Mouse (Mus musculus): ENCODE measurements around the gene Slc22a23.

The Slc22a23 gene

DNA sequence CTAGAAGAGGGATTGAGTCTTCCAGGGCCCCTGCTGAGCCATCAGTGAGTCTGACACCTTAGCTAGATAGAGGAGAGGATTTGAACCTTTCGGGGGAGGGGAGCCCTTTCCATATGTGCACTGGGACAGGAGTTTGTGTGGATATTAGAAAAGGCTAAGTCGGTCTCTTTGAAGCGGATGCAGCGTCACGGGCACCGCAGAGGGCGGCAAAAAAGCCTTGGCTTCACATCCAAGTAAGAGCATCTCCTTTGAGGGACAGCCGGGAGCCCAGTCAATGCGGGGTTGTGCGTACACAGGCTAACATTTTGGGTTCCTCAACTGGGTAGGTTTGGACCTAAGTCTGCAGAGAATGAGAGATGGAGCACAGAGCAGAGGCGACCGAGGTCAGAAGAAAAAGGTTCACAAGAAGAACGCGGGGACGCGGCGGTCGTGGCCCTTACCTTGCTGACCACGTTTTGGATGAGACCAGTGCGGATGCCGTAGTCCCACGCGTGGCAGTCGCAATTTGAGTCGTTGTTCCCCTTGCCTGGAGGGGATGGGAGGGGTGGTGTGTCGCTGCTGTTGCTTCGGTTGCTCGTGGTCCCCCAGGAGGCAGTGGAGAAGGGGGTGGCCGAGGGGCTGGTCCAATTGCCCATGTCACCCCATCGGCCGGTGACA is 1.1 kb downstream of the Slc22a23 start:
- peak; percentile 17 to 38 for DNase-seq

DNA sequence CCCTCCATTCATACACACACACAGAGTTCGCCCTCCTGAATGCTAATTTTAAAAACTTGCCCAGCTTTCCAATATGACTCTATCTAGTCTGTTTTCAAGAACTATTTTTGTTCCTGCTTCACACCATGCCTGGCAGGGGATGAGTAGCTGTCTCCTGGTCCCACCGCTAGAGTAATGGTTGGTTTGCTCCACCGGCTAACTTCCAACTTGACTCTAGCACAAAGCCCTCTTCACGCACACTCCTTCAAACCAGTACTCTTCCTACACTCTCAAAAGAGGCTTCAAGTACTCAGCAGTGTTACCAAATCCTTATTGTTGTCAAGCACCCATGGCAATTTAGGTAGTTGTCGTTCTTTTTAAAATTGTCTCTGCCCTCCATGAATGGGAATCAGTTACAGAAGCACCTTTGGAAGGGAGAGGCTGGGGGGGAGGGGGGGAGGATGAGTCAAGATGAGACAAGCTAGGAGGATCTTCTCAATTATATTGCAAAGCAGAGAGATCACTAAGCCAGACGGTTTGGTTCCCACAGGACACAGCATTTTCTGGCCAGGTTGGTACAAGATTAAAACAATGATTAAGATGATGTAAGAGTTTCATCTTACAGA is 2.6 kb downstream of the Slc22a23 start:
- DNase-seq, result no peak

DNA sequence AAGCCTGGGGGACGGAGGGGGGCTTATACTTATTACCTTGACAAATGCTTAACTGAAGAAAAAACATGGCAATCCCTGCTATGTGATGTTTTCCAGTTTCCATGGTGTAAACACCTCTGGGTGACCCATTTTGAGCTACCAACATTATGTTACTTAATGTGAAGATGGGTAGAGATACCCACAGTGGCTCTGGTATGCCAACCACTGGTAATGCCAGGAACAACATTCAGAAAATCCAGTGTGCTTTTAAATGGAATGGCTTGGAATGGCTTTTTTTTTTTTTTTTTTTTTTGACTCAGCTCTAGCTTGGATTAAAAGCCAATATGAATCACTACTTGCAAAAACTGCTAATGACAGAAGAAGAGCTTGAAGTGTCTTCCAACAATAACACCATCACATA is 8.1 kb downstream of the Slc22a23 start:
- no peak for DNase-seq

DNA sequence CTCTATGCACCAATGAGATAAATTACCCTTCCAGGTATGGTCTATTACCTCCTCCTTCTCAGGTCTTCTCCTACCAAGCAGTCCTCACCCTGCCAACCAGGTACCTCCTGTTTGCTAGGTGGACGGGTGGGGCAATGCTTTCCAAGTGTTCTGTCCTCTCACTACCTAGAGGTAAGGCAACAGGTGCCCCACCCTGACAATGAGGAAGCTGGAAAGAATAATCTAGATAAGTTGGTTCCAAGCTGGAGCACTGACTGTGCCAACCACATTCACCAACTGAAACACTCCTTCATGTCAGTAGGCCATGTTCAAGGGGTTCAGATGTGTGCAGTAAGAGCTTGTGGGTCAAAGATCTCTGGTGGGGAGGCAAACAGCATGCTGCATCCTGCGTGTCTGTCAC is 10.1 kb downstream of the Slc22a23 start:
- DNase-seq, result no peak

DNA sequence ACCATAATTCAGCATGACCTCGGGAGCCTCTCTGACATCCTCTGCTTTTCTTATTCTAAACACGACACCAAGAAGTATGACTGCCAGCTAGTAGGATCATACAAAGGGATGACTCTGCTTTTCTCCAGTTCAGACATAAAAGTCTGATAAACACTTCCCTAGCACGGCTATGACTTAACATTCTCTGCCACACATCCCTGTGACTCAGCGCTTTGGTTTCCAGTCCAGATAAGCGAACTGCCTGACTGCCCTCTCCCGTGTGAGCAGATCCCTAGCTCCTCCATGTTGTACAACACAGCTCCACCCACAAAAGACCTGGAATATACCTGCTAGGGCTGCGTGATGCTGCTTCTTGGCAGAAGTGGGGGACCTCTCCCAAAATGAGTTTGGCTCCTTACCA is 12.2 kb downstream of the Slc22a23 start:
- DNase-seq, result no peak

DNA sequence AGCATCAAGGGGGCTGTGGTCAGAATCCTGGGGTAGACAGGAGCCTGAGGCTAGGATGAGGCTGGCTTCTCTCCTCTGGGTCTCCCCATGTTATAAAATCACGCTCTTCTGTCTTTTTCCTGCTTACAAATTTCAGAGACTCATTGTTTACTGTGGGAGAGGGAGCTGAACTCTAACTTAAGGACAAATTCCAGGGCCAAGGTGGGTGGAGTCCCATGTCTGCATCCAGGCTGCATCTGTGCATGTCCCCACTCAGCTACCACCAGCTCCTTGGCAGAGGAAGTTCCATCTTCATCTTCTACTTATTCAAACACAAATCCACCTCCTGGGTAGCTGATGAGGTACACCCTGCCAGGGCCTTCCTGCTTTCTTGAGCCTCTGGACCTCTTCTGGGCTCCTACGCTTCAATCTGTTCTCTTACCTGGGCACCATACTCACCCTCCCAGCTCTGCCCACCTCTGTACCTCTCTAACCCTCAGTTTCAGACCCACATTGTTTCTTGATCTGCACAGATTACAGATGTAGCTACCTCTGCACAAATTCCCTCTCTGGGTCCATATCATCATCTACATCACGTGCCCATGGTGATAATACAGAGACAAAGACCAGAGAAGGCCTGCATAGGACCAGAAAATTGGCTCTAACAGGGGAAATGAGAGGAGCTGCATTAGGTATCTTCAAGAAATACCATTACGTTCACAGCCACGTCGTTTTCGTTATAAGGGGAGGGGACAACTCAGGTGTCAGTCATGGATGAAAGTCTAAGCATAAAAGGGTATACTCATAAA is 13.4 kb downstream of the Slc22a23 start:
- DNase-seq, result no peak

DNA sequence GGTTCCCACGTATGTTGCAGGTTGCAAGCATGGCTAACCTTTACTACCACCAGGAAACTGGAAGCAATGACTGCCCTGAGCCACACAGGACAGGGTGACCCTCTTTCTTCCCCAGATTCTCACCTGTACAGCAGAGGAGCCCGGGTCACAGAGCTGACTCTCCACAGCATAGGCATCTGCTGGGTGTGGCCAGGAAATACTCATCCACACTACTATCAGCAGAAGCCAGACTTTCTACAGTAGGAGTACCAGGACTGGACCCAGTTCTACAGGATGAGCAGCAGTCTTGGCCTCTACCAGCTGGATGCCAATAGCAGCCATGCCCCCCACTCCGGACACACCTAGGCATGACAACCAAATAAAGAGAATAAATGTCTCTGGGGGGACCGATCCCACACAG is 15.4 kb downstream of the Slc22a23 start:
- no peak for DNase-seq

DNA sequence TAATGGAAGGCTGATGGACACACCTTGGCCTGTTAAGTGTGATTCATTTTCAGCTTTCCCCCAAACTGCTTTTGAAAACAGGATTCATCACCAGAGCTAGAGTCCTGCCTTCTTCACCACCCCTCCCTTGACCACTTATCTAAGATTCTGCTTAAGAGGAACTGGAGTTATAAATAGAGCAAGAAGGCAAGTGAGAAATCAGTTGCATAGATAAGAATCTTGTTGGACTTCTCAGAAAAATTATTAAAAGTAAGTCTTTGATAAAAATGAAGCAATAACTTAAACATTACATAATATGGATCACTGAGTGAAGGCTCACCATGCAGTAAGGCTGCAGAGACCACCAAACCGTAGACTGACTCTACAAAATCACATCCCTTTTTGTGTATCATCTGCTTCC is 18.0 kb downstream of the Slc22a23 start:
- DNase-seq, result no peak

DNA sequence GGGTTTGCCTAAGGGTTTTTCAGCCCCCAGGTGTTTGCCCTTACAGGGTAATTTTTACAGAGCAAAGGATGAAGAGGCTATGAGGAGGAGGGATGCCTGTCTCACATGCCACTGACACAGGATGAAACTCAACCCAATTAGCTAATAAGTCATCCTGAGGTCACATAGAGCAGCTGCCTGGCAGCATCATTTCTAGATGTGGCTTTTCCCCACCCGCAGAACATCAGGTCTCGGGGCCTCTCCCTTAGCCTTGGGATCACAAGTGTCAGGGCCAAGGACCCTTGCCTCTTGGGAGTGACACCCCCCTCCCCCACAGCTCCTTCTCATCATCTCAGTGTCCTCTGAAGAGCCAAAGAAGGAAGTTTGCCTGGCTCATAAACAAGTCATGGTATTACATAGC is 21.6 kb downstream of the Slc22a23 start:
- DNase-seq, result no peak

DNA sequence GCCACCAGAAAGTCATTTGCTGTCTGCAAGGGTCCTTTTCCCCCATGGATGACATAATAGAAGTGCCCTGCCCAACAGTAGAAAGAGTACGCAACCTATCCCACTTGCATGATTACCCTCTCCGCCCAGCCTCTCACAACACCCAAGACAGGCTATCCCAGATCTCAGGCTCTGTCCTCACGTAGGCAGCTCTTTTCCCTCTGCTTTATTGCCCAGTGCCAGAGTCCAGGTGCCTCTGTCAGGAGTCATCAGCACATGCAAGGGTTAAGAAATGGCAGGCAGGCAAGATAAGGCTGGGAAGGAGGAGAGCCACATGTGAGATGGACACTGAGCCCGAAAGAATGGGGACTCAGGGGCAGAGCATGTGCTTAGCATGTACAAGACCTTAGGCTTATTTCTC is 24.5 kb downstream of the Slc22a23 start:
- DNase-seq, result no peak

DNA sequence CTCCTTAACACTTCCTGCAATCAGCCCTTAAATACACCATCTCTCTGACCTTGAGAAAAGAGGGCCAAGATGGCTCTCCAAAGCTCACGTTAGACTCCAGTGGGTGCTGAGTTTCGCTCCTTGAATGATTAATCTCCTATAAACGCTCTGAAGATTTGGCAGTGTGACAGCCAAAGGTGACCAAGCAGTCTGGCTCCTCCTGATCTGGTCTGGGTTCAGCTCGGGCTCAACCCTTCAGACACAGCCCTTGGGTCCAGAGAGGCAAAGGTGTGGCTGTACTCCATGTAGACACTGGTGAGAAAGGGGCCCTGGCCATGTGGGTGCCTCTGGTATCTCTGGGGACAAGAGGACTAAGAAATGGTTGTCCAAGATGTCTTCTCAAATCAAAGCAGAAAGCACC is 27.9 kb downstream of the Slc22a23 start:
- no peak for DNase-seq

DNA sequence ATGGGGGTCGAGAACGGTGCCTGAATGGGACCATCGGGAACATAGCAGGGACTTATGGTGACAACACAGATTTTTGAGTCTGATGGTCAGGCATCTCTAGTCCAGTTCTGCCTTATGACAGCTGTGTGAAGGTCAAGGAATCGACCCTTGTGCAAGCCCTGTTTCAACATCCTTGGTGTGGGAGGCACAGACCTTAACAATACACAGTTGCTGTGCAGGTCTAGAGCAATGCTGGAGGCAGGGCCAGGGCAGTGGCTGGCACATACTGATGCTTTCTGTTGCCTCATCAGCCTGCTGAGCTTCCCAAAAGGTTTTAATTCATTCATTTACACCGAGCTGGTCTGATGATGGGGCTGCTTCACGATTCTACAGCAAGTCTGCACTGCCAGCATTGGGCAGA is 28.5 kb downstream of the Slc22a23 start:
- DNase-seq, result no peak

DNA sequence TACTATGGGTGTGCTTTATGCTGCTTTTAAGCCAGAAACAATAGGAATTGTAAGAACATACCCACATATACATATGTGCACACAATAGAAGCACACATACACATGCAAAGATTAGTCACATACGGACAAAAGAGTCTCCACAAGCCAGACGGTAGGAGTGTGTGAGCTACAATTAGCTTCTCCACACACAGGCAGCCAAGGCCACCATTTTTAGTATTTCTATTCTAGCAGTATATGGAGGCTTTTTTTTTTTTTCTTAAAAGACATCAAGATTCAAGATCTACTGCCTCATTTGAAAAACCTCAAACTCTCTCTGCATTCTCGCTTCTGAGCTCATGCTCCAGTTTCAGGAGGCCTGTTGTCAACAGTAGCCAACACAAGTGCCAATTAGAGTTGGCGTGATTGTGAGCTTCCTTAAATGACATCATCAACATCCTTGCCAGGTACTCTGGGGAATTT is 31.9 kb downstream of the Slc22a23 start:
- DNase-seq, result no peak

DNA sequence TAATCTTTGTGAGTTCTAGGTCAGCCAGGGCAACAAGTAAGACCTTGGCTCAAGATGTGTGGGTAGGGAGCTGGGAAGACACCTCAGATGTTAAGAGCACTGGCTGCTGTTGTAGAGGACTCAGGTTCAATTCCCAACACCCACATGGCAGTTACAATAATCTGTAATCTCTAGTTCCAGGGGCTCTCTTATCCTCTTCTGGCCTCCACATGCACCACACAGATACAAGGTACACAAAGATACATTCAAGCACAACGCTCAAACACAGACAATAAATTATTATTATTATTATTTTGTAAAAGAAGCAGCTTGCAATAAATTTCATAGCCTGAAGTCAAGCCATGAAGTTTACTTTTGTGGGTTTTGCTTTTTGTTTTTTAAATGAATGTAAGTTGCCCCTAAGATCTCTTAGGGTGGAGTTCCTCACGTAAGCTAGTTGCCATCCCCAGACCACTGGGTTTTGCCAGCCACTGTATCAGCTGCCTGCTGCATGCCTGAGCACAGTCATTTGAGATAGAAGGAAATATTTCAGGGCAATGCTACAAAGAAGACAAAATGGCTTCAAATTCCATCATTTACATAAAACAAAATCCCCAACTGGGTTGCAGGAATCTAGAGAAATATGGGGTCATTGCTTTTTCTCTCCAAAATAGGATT is 32.5 kb downstream of the Slc22a23 start:
- no peak for DNase-seq

DNA sequence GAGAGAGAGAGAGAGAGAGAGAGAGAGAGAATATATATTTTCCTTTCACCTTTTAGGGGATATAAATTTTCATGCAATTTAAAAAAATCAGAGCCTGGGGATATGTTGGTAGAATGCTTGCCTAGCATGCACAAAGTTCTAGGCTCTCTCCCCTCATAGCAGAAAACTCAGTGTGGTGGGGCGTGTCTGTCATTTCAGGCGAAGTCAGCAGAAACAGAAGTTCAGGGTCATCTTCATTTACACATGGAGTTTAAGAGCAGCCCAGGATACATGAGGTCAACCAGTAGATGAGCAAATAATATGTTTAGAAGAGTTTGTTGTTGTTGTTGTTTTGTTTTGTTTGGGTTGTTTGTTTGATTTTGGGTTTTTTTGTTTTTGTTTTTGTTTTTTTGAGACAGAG is 33.4 kb downstream of the Slc22a23 start:
- DNase-seq, result no peak

DNA sequence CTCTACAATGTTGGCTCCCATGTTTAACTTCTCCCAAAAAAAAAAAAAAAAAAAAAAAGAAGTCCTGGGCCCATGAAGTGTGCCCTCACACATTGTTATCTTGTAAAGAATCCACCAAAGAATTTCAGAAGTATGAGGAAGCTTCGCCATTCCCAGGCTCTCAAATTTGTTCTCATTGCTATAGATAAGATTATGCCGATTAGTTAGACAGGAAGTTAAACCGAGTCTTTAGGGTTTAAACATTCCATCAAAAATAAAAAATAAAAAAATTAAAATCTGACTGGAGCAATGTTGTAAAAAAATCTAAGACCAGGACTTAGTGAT is 36.4 kb downstream of the Slc22a23 start:
- no peak for DNase-seq

DNA sequence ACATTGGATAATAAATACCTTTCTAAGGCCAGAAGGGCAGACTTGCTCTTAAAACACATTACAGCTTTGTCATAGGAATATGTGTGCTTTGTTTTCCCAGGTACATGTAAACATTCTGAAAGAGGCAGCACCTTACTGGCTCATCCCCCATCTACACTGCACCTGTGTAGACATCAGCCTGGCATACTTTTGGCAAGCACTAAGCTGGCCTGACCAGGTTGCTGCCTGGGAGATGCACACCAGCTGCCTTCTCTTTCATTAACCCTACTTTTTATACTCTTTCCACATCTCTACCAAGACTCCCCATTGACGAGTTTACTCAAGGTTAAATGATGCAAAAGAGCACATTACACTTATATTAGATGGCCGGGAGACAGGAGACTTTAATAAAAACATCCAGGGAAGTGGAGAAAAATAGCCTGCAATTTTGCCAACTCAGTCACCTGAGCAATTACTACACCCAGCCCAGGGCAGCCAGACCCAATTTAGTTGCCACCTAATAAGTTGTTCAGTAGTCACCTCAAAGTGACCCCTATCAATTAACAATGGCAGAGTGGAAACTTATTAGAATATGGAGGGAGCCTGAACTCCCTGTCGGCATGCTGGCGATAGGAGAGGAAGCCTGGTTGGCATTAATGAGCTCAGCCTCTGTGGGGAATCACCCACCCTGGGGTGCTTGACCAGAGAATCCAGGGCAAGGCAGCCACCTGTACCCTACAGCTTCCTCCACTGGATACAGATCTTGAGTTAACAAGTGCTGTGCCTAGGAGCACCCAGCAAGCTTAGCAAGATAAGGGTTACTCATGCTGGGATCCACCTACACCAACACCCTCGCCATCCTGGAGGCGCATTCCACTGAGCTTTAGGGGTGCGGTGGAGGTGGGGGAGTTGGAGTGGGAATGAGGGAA is 37.0 kb downstream of the Slc22a23 start:
- no peak for DNase-seq

DNA sequence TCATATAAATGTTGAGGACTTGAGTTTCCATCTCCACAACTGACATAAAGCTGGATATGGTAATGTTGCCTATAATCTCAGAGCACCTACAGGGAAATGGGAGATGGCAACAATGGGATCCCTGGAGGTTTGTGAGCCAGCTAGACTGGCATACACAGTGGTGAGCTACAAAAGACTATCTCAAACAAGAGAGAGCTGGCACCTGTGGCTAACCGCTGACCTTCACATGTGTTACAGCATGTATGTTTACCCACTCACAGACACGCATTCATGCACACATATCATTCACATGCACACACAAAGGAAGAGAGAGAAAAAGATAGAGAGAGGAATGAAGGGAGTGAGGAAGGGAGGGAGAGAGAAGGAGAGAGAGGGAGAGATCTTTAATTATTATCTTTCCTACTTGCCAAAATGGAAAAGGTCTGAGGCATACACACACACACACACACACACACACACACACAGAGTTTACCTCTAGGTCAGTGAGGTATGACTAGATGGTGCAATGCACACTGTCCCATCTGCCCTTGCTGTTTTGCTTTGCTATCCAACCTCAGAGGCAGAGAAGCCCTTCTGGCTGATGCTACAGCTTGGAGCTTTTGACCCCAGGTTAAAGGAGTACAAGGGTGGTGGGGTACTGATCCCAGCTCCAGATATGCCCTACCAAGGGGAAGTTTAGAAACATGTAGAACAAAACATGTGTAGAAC is 38.9 kb downstream of the Slc22a23 start:
- DNase-seq, result no peak

DNA sequence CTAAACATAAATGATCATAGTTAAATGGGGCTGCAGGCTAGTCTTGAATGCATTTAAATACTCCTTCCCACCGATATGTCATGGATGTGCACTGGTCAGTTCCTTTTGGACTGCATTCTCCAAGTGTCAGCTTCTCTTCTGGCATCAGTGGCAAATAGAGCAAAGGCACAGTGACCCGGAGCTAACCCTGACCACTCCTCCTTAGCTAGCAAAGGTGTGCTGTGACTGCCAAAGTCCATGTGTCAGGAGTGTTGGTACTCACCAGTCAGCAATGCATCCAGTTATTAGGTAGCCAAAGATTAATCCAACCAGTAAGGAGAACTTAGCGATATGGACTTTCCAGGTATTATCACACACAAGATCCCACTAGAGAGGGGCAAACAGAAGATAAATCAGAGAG is 40.1 kb downstream of the Slc22a23 start:
- DNase-seq, result no peak

DNA sequence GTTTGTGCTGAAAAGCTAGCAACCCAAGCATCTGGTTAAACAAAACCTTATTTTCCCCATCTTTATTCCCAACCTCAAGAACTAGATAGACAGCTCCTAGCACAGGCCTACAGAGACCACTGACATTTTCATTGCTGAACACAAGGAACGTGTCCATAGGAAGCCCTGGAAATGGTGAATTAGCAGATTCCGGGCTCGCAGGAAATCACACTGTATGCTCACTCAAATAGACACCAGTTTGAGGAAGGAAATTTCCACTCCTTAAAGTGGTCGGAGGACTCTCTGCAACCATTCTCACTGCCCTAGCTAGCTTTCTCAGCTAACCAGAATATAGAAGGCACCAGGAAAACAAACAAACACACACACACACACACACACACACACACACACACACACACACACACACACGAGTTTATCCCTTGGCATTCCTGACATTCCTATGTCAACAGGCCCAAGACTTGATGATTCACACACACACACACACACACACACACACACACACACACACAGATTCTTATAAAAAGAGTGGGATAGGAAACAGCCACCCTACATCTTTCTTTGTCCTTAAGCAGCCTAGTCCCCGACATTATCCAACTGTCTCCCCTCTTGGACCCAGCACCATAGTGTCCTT is 41.5 kb downstream of the Slc22a23 start:
- no peak for DNase-seq

DNA sequence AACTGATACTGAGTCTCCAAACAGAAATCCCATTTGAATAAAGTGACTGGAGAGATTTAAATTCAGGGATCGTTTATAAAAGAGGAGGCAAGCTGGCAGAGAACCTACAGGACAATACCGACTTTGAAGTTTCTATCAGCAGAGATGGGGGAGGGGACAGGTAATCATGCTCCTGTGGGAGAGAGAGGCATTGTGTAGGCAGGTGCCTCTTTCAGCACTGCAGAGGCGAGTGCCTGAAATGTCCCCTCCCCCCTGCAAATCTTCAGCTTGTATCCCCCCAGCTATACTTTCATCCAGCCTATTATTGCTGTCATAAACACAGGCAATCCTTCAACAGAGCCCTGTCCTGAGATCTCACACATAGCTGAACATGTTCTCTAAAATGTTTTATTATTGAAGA is 43.4 kb downstream of the Slc22a23 start:
- DNase-seq, result no peak

Data from B cell, adult 2 months (primary cell).